Mouse (Mus musculus): ENCODE measurements around the gene Bicd2. TPM values are rescaled to one million over a fixed set of nuclear protein-coding genes. Genes with fewer than 3 reads are reported as not detected.

The Bicd2 gene
- polyA plus RNA-seq, 1 experiment from 2014 or later: 24.2 TPM

DNA sequence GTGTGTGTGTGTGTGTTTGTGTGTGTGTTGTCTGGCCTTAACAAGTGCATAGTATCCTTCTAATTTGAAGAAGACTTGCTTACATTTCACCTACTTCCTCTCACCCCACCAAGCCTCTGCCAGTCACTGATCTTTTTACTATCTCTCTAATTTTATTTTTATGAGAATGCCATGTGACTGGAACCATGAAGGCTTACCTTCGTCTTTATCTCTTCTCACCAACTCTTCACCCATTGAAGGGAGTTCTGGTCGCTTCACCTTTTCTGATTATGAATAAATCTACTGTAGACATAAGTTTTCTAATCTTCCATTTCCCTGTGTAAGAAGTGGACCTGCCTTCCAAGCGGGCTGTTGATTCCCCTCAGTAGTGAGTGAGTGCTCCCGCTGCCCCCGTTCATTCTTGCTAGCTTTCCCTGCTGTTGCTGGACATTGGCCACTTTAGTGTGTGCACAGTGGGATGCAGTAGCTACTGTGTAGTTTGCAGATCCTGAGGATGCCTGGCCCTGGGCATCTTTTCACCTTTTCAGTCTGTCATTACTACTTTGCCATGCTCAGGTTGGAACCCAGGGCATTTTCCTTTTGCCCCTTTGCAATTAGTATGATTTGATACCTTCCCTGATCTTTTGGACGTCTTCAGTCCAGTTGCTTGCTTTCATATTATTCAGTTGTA is 8.6 kb downstream of the Bicd2 start:
- H3K4me2 ChIP-seq (replicated peaks; ENCODE audit: low read depth, low read length): no peak overlapping the region
- H3K4me1 ChIP-seq (ENCODE audit: control insufficient read depth, insufficient read depth, low read length): no peaks in the 10 kb centered on the region; the same call in 1 of the 2 replicates
- H3K9ac ChIP-seq (replicated peaks; ENCODE audit: low read depth, low read length): no peak overlapping the region
- H3K27ac ChIP-seq (ENCODE audit: low read length): no peak overlapping the region
- no peaks in the 10 kb centered on the region for H3K9me3 ChIP-seq (ENCODE audit: control insufficient read depth, low read depth, low read length)
- 88% methylated on average over 6 of the region's 6 CpGs for WGBS
- ATAC-seq (ENCODE audit: insufficient number of reproducible peaks, insufficient read depth, low FRiP score, low read depth): no peak
- H3K4me3 ChIP-seq (ENCODE audit: low read depth, low read length): no peak overlapping the region
- no peaks in the 10 kb centered on the region for H3K36me3 ChIP-seq (ENCODE audit: control insufficient read depth, insufficient read depth, low read length)
- H3K27me3 ChIP-seq (ENCODE audit: control insufficient read depth, insufficient read depth, low read length): no peaks in the 10 kb centered on the region

DNA sequence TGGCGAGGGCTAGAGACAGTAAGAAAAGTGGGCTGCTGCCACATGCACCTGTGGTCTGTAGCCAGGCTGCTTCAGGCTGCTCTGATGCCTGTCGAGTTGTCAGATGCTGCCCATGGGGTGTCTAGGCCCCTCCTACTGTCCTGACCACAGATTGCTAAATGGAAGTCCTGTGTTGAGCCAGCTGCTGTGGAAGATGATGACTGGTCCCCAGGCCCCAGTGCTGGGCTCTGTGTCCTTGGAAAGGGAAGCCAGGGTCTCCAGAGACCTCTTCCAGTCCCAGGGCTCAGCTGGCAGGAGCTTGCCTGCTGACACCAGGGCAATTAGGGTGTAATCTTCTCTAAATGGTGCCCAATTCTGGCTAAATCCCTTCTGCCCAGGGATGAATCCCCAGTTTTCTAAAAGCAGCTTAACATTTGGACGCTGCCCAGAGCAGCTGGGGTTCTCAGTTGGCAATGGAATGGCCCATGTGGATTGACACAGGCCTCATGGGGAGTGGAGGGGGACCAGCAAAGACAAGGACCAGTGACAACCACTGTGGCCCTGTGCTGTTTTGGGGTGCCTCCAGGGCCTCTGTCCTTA is 11.3 kb downstream of the Bicd2 start:
- no peak overlapping the region for H3K4me2 ChIP-seq (replicated peaks; ENCODE audit: low read depth, low read length)
- ATAC-seq (ENCODE audit: insufficient number of reproducible peaks, insufficient read depth, low FRiP score, low read depth): no peak
- H3K36me3 ChIP-seq (ENCODE audit: control insufficient read depth, insufficient read depth, low read length): no peaks in the 10 kb centered on the region
- no peaks in the 10 kb centered on the region for H3K27me3 ChIP-seq (ENCODE audit: control insufficient read depth, insufficient read depth, low read length)
- no peak overlapping the region for H3K27ac ChIP-seq (ENCODE audit: low read length)
- WGBS: 72% methylated on average over 3 of the region's 3 CpGs
- no peaks in the 10 kb centered on the region for H3K4me1 ChIP-seq (ENCODE audit: control insufficient read depth, insufficient read depth, low read length)
- no peak overlapping the region for H3K4me3 ChIP-seq (ENCODE audit: low read depth, low read length)
- no peaks in the 10 kb centered on the region for H3K9me3 ChIP-seq (ENCODE audit: control insufficient read depth, low read depth, low read length)
- H3K9ac ChIP-seq (replicated peaks; ENCODE audit: low read depth, low read length): no peak overlapping the region

DNA sequence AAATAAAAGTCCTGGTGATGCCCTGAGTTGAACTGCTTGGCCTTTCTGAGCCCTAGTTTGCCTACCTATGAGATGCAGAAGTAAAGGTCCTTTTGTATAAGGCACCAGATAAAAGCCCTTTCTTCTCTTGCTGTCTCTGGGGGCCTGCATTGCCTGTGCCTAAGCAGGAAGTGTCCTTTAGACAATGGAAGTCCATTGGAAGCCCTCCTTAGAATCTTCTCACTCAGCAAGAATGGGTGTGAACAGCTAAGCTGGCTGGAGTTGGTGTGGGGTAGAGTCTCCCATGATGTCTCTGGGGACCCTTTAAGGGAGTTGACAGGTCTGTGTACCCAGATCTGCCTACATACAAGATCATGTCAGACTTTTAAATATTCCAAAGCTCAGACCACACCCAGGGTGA is 12.0 kb downstream of the Bicd2 start:
- Histone ChIP-seq H3K4me3 (ENCODE audit: low read depth, low read length) (no peak overlapping the region), H3K36me3 (ENCODE audit: control insufficient read depth, insufficient read depth, low read length) (no peaks in the 10 kb centered on the region), H3K4me1 (ENCODE audit: control insufficient read depth, insufficient read depth, low read length) (no peaks in the 10 kb centered on the region), H3K9ac (replicated peaks; ENCODE audit: low read depth, low read length) (no peak overlapping the region), H3K27ac (ENCODE audit: low read length) (no peak overlapping the region), H3K4me2 (replicated peaks; ENCODE audit: low read depth, low read length) (no peak overlapping the region), H3K9me3 (ENCODE audit: control insufficient read depth, low read depth, low read length) (no peaks in the 10 kb centered on the region), H3K27me3 (ENCODE audit: control insufficient read depth, insufficient read depth, low read length) (no peaks in the 10 kb centered on the region)
- ATAC-seq (ENCODE audit: insufficient number of reproducible peaks, insufficient read depth, low FRiP score, low read depth): no peak

DNA sequence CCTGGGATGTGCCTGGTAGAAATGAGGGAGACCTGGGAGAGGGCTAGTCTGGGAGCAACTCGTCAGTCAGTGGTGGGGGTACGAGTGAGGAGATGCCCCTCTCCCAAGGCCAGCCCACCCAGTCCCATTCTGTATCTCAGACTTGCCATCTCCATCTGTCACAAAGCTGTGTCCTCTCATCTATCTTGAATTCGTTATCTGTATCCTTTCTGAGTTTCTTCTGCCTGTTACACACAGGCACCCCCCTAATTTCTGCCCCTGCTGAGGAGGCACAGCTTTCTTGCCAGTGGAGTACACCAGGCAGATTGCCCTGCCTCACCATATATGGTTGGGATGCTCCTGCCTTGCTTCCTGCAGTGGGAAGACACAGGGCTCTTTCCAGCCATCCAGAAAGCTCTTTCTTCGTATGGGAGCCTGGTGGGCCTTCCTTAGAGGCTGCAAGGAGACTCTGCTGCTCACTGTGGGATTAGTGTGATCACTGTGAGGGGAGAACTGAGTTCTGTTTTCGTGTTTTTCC is 12.7 kb downstream of the Bicd2 start:
- H3K9ac ChIP-seq (replicated peaks; ENCODE audit: low read depth, low read length): no peak overlapping the region
- H3K27ac ChIP-seq (ENCODE audit: low read length): no peak overlapping the region
- no peak overlapping the region for H3K4me3 ChIP-seq (ENCODE audit: low read depth, low read length)
- 83% methylated on average over 5 of the region's 5 CpGs for WGBS
- no peaks in the 10 kb centered on the region for H3K4me1 ChIP-seq (ENCODE audit: control insufficient read depth, insufficient read depth, low read length)
- no peaks in the 10 kb centered on the region for H3K36me3 ChIP-seq (ENCODE audit: control insufficient read depth, insufficient read depth, low read length)
- no peak overlapping the region for H3K4me2 ChIP-seq (replicated peaks; ENCODE audit: low read depth, low read length)
- no peaks in the 10 kb centered on the region for H3K27me3 ChIP-seq (ENCODE audit: control insufficient read depth, insufficient read depth, low read length)
- no peaks in the 10 kb centered on the region for H3K9me3 ChIP-seq (ENCODE audit: control insufficient read depth, low read depth, low read length)
- ATAC-seq (ENCODE audit: insufficient number of reproducible peaks, insufficient read depth, low FRiP score, low read depth): no peak

DNA sequence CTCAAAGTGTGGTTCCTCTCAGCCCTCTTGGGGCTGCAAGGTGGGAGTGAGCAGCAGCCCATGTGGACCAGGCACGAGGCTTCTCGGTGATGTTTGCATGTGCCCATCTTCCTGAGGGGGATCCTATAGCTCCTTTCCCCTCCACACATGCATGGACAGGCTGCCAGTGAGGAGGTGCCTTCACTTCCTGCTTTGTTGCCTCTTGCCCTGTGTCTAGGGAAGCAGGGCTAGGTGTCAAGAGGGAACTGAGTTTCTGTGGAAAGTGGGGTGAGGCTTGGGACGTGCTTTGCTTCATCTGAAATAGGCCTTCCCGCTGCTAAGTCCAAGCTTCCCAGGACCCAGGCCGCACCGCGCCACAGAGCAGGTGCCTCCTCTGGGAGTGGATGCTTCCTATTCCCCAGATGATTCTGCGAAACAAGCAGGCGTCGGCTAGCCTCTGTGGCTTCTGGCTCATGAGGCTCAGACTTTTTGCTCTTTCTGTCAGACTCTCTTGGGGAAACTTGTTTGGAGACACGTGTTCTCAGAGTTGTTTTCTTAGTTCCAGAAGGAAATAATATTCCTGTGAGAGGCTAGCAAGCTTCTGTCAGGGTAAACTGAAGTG is 14.2 kb downstream of the Bicd2 start:
- ATAC-seq (ENCODE audit: insufficient number of reproducible peaks, insufficient read depth, low FRiP score, low read depth): no peak
- WGBS: 88% methylated on average over 11 of the region's 11 CpGs

DNA sequence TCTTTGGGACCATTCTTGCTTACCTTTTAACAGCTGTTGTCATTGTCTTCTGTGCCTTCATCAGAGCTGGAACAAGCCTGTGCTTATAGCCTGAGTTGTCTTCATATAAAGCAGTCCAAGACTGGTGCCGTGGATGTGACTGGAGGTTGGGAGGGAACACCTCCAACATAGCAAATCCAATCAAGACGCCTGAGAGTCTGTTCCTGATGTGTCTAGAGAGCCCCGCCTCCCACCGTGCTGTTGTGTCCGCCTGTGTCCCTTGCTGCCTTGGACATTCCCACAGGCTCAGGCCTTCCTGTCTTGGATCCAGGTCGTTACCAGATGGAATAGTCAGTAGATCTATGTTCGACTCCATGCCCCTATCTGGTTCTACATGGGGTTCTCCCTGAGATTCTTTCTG is 14.7 kb downstream of the Bicd2 start:
- H3K9me3 ChIP-seq (ENCODE audit: control insufficient read depth, low read depth, low read length): no peaks in the 10 kb centered on the region
- no peaks in the 10 kb centered on the region for H3K36me3 ChIP-seq (ENCODE audit: control insufficient read depth, insufficient read depth, low read length)
- H3K4me2 ChIP-seq (replicated peaks; ENCODE audit: low read depth, low read length): no peak overlapping the region
- H3K27me3 ChIP-seq (ENCODE audit: control insufficient read depth, insufficient read depth, low read length): no peaks in the 10 kb centered on the region
- ATAC-seq (ENCODE audit: insufficient number of reproducible peaks, insufficient read depth, low FRiP score, low read depth): no peak
- H3K4me1 ChIP-seq (ENCODE audit: control insufficient read depth, insufficient read depth, low read length): no peaks in the 10 kb centered on the region
- 83% methylated on average over 7 of the region's 7 CpGs for WGBS
- no peak overlapping the region for H3K9ac ChIP-seq (replicated peaks; ENCODE audit: low read depth, low read length)
- H3K27ac ChIP-seq (ENCODE audit: low read length): no peak overlapping the region
- no peak overlapping the region for H3K4me3 ChIP-seq (ENCODE audit: low read depth, low read length)

More for the DNA sequence above, 14.2 kb downstream of the Bicd2 start:
- no peak overlapping the region for H3K4me3 ChIP-seq (ENCODE audit: low read depth, low read length)
- no peaks in the 10 kb centered on the region for H3K27me3 ChIP-seq (ENCODE audit: control insufficient read depth, insufficient read depth, low read length)
- no peaks in the 10 kb centered on the region for H3K36me3 ChIP-seq (ENCODE audit: control insufficient read depth, insufficient read depth, low read length)
- no peak overlapping the region for H3K4me2 ChIP-seq (replicated peaks; ENCODE audit: low read depth, low read length)
- no peak overlapping the region for H3K27ac ChIP-seq (ENCODE audit: low read length)
- no peak overlapping the region for H3K9ac ChIP-seq (replicated peaks; ENCODE audit: low read depth, low read length)
- H3K4me1 ChIP-seq (ENCODE audit: control insufficient read depth, insufficient read depth, low read length): no peaks in the 10 kb centered on the region
- H3K9me3 ChIP-seq (ENCODE audit: control insufficient read depth, low read depth, low read length): no peaks in the 10 kb centered on the region

DNA sequence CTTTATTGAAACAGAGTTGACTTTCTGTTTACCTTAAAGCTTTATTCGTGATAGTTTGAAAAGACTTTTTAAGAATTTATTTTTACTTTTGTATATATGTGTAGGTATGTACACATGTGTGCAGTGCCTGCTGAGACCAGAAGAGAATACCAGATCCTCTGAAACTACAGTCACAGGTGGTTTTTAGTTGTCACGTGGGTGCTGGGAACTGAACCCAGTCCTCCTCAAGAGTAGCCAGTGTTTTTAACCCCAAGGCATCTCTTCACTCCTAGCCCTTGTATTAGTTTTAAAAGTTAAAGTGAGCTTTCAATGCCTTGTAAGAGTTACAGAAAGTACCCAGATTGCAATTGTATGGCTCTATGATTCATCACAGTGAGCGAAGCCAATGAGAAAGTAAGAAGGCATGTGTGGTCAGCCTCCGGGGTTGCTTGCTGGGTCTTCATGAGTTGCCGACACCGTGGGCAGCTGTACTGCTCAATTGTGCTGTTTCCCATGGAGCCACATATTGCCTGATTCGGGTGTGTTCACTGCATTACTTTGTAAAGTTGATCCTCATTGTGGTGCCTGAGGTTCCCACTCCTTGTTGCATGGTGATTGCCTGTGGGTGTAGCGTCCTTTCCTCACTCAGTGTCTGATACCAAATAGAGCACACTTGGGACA is 16.1 kb downstream of the Bicd2 start:
- no peak for ATAC-seq (ENCODE audit: insufficient number of reproducible peaks, insufficient read depth, low FRiP score, low read depth)
- Histone ChIP-seq H3K9me3 (ENCODE audit: control insufficient read depth, low read depth, low read length) (no peaks in the 10 kb centered on the region), H3K27me3 (ENCODE audit: control insufficient read depth, insufficient read depth, low read length) (no peaks in the 10 kb centered on the region), H3K9ac (replicated peaks; ENCODE audit: low read depth, low read length) (no peak overlapping the region), H3K4me3 (ENCODE audit: low read depth, low read length) (no peak overlapping the region), H3K4me2 (replicated peaks; ENCODE audit: low read depth, low read length) (no peak overlapping the region), H3K27ac (ENCODE audit: low read length) (no peak overlapping the region), H3K36me3 (ENCODE audit: control insufficient read depth, insufficient read depth, low read length) (no peaks in the 10 kb centered on the region), H3K4me1 (ENCODE audit: control insufficient read depth, insufficient read depth, low read length) (no peaks in the 10 kb centered on the region; the same call in 1 of the 2 replicates)
- 95% methylated on average over 8 of the region's 8 CpGs for WGBS

DNA sequence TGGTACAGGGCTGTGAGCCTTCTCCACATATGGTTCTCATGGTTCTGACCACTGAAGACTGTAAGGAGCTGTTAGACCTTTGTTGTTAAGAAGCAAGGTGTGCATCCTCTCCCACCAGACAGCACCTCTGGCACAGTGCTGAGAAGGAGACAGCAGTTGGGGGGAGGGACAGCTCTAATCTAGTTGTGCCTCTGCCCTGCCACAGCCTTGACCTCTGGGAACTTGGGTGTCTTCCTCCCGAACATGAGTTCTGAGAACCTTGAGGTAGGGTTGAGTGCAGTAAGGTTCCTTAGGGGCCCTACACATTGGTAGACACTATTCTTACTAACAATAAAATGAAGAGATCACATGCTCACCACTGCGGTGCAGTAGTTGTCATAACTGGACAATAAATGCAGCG is 16.8 kb downstream of the Bicd2 start:
- no peaks in the 10 kb centered on the region for H3K36me3 ChIP-seq (ENCODE audit: control insufficient read depth, insufficient read depth, low read length)
- H3K4me1 ChIP-seq (ENCODE audit: control insufficient read depth, insufficient read depth, low read length): no peaks in the 10 kb centered on the region; the same call in 1 of the 2 replicates
- H3K27ac ChIP-seq (ENCODE audit: low read length): no peak overlapping the region
- no peak overlapping the region for H3K4me2 ChIP-seq (replicated peaks; ENCODE audit: low read depth, low read length)
- no peak overlapping the region for H3K9ac ChIP-seq (replicated peaks; ENCODE audit: low read depth, low read length)
- ATAC-seq (ENCODE audit: insufficient number of reproducible peaks, insufficient read depth, low FRiP score, low read depth): no peak
- 91% methylated on average over 3 of the region's 3 CpGs for WGBS
- H3K27me3 ChIP-seq (ENCODE audit: control insufficient read depth, insufficient read depth, low read length): no peaks in the 10 kb centered on the region
- no peak overlapping the region for H3K4me3 ChIP-seq (ENCODE audit: low read depth, low read length)
- no peaks in the 10 kb centered on the region for H3K9me3 ChIP-seq (ENCODE audit: control insufficient read depth, low read depth, low read length)

Data from stomach, embryonic 14.5 days (tissue).